Mouse (Mus musculus) limb, embryonic 13.5 days (tissue): ENCODE measurements around the gene Yaf2. TPM values are rescaled to one million over a fixed set of nuclear protein-coding genes. Genes with fewer than 3 reads are reported as not detected.

Experiments used
- ATAC-seq: fragments of 200-750 bp; cut with Nextera tagmentation; 2 replicates; pipeline ENCODE4 v1.8.0; 2017; ENCODE audit warnings: low read depth, moderate number of reproducible peaks, moderate TSS enrichment; ENCODE audit not compliant: low FRiP score
- H3K27ac ChIP-seq: fragments of 300-500 bp; sonication (generic); 2 replicates; pipeline ENCODE4 v1.5.1; 2015; ENCODE audit warnings: inconsistent platforms, mild to moderate bottlenecking, moderate library complexity
- H3K27me3 ChIP-seq: fragments of 300-500 bp; sonication (generic); 2 replicates; pipeline ENCODE4 v1.6.1; 2015; ENCODE audit warnings: mild to moderate bottlenecking, inconsistent platforms
- H3K36me3 ChIP-seq: fragments of 300-500 bp; sonication (generic); 2 replicates; pipeline ENCODE4 v1.6.1; 2015; ENCODE audit warnings: inconsistent platforms, mild to moderate bottlenecking, moderate library complexity
- H3K4me1 ChIP-seq: fragments of 300-500 bp; sonication (generic); 2 replicates; pipeline ENCODE4 v1.6.1; 2015; ENCODE audit warnings: inconsistent platforms
- H3K4me2 ChIP-seq: fragments of 300-500 bp; sonication (generic); replicated peaks from 2 replicates; pipeline ENCODE4 v1.6.1; 2015; ENCODE audit warnings: inconsistent platforms, mild to moderate bottlenecking, moderate library complexity
- H3K4me3 ChIP-seq: fragments of 300-500 bp; sonication (generic); 2 replicates; pipeline ENCODE4 v1.5.1; 2015; ENCODE audit warnings: moderate library complexity, mild to moderate bottlenecking, inconsistent platforms
- H3K9ac ChIP-seq: fragments of 300-500 bp; sonication (generic); 2 replicates; pipeline ENCODE4 v1.6.1; 2015; ENCODE audit warnings: mild to moderate bottlenecking, inconsistent platforms
- H3K9me3 ChIP-seq: fragments of 300-500 bp; sonication (generic); 2 replicates; pipeline ENCODE4 v1.6.1; 2016; ENCODE audit warnings: inconsistent platforms
- WGBS: fragments of 180-500 bp; shearing (Covaris S2); methylation state at CpG from one replicate; pipeline ENCODE4 v1.1.7; 2015; 5-methylcytosine and 5-hydroxymethylcytosine counted together
- polyA plus RNA-seq: library from polyadenylated mRNA; unstranded; fragments of >200 nt; fragmentation: Nextera tagmentation; extraction: Ambion mirVana; gene quantifications from 2 replicates; pipeline ENCODE4 v1.2.1, GENCODE M21; 2015

Gene Yaf2
- polyA plus RNA-seq, 1 experiment from 2014 or later, result 66.4 TPM

- Histone ChIP-seq H3K9me3 (no peaks in the 10 kb centered on the region), H3K27me3 (no peaks in the 10 kb centered on the region), H3K4me1 (peaks cover 19% of the 10 kb centered on the region; the same call in 1 of the 2 replicates), H3K4me3 (no peak overlapping the region), H3K27ac (no peak overlapping the region), H3K4me2 (no peak overlapping the region), H3K9ac (no peak overlapping the region), H3K36me3 (peaks cover 10% of the 10 kb centered on the region)
- no peak for ATAC-seq
- 83% methylated on average over 16 of the region's 16 CpGs for WGBS
These were observed 70.4 kb downstream of the Yaf2 start for GRCm38 (mm10) chr15:93266361-93266760.

- WGBS, result 53% methylated on average over 2 of the region's 2 CpGs
- ATAC-seq, result no peak
These were observed 71.0 kb downstream of the Yaf2 start for GRCm38 (mm10) chr15:93265728-93266127.

GRCm38 (mm10) chr15:93265231-93265630 is 71.5 kb downstream of the Yaf2 start:
- Histone ChIP-seq H3K4me3 (no peak overlapping the region), H3K27me3 (no peaks in the 10 kb centered on the region), H3K27ac (no peak overlapping the region), H3K9ac (no peak overlapping the region), H3K4me2 (no peak overlapping the region), H3K4me1 (peaks cover 9% of the 10 kb centered on the region; the same call in 1 of the 2 replicates), H3K9me3 (no peaks in the 10 kb centered on the region), H3K36me3 (peaks cover 16% of the 10 kb centered on the region)
- ATAC-seq, result no peak
- WGBS, result 71% methylated on average over 3 of the region's 3 CpGs

More at GRCm38 (mm10) chr15:93265728-93266127, 71.0 kb downstream of the Yaf2 start:
- H3K27ac ChIP-seq, result no peak overlapping the region
- H3K4me1 ChIP-seq, result peaks cover 14% of the 10 kb centered on the region; the same call in 1 of the 2 replicates
- no peaks in the 10 kb centered on the region for H3K9me3 ChIP-seq
- no peak overlapping the region for H3K9ac ChIP-seq
- H3K27me3 ChIP-seq, result no peaks in the 10 kb centered on the region
- H3K4me2 ChIP-seq, result no peak overlapping the region
- peaks cover 15% of the 10 kb centered on the region for H3K36me3 ChIP-seq
- no peak overlapping the region for H3K4me3 ChIP-seq

GRCm38 (mm10) chr15:93264221-93264620 is 72.5 kb downstream of the Yaf2 start:
- Histone ChIP-seq H3K4me3 (no peak overlapping the region), H3K36me3 (peaks cover 13% of the 10 kb centered on the region), H3K9me3 (no peaks in the 10 kb centered on the region), H3K4me2 (no peak overlapping the region), H3K27me3 (no peaks in the 10 kb centered on the region), H3K27ac (no peak overlapping the region), H3K4me1 (peaks cover 6% of the 10 kb centered on the region; the same call in 1 of the 2 replicates), H3K9ac (no peak overlapping the region)
- ATAC-seq, result no peak
- WGBS, result 93% methylated on average over 3 of the region's 3 CpGs

- 89% methylated on average over 7 of the region's 7 CpGs for WGBS
- no peaks in the 10 kb centered on the region for H3K9me3 ChIP-seq
- H3K27me3 ChIP-seq, result no peaks in the 10 kb centered on the region
- peaks cover 17% of the 10 kb centered on the region for H3K36me3 ChIP-seq
- no peak overlapping the region for H3K4me2 ChIP-seq
- no peak overlapping the region for H3K27ac ChIP-seq
- ATAC-seq, result no peak
- H3K4me1 ChIP-seq, result peaks cover 6% of the 10 kb centered on the region; the same call in 1 of the 2 replicates
- H3K4me3 ChIP-seq, result no peak overlapping the region
- H3K9ac ChIP-seq, result no peak overlapping the region
These were observed 73.2 kb downstream of the Yaf2 start for GRCm38 (mm10) chr15:93263566-93263965.

- no peak overlapping the region for H3K4me3 ChIP-seq
- no peak overlapping the region for H3K27ac ChIP-seq
- ATAC-seq, result no peak
- H3K9ac ChIP-seq, result no peak overlapping the region
- WGBS, result 59% methylated on average over 5 of the region's 5 CpGs
- H3K9me3 ChIP-seq, result no peaks in the 10 kb centered on the region
- no peak overlapping the region for H3K4me2 ChIP-seq
- peaks cover 6% of the 10 kb centered on the region; the same call in 1 of the 2 replicates for H3K4me1 ChIP-seq
- no peaks in the 10 kb centered on the region for H3K27me3 ChIP-seq
- H3K36me3 ChIP-seq, result peaks cover 24% of the 10 kb centered on the region
These were observed 73.9 kb downstream of the Yaf2 start for GRCm38 (mm10) chr15:93262818-93263217.

GRCm38 (mm10) chr15:93262274-93262673 is 74.5 kb downstream of the Yaf2 start:
- Histone ChIP-seq H3K9me3 (no peaks in the 10 kb centered on the region), H3K27ac (no peak overlapping the region), H3K4me2 (no peak overlapping the region), H3K27me3 (no peaks in the 10 kb centered on the region), H3K9ac (no peak overlapping the region), H3K4me1 (peaks cover 6% of the 10 kb centered on the region; the same call in 1 of the 2 replicates), H3K4me3 (no peak overlapping the region), H3K36me3 (peaks cover 30% of the 10 kb centered on the region)
- 87% methylated on average over 5 of the region's 5 CpGs for WGBS
- ATAC-seq, result no peak

- 71% methylated on average over 8 of the region's 8 CpGs for WGBS
- Histone ChIP-seq H3K4me3 (no peak overlapping the region), H3K27me3 (no peaks in the 10 kb centered on the region), H3K9ac (no peak overlapping the region), H3K9me3 (no peaks in the 10 kb centered on the region), H3K4me1 (peaks cover 13% of the 10 kb centered on the region; the same call in 1 of the 2 replicates), H3K4me2 (no peak overlapping the region), H3K36me3 (peaks cover 46% of the 10 kb centered on the region), H3K27ac (no peak overlapping the region)
- ATAC-seq, result no peak
These were observed 76.8 kb downstream of the Yaf2 start for GRCm38 (mm10) chr15:93259933-93260332.

- Histone ChIP-seq H3K4me1 (peaks cover 11% of the 10 kb centered on the region), H3K4me3 (no peak overlapping the region), H3K4me2 (no peak overlapping the region), H3K27me3 (no peaks in the 10 kb centered on the region), H3K9me3 (no peaks in the 10 kb centered on the region), H3K9ac (no peak overlapping the region), H3K36me3 (peaks cover 64% of the 10 kb centered on the region), H3K27ac (no peak overlapping the region)
- no peak for ATAC-seq
- WGBS, result 34% methylated on average over 10 of the region's 10 CpGs
These were observed 81.4 kb downstream of the Yaf2 start for GRCm38 (mm10) chr15:93255295-93255694.

GRCm38 (mm10) chr15:93253172-93253571 is 83.6 kb downstream of the Yaf2 start:
- 86% methylated on average over 8 of the region's 8 CpGs for WGBS
- Histone ChIP-seq H3K4me1 (peaks cover 11% of the 10 kb centered on the region), H3K27ac (no peak overlapping the region), H3K4me2 (no peak overlapping the region), H3K9ac (no peak overlapping the region), H3K9me3 (no peaks in the 10 kb centered on the region), H3K4me3 (no peak overlapping the region), H3K36me3 (peaks cover 66% of the 10 kb centered on the region), H3K27me3 (no peaks in the 10 kb centered on the region)
- ATAC-seq, result no peak

- no peak overlapping the region for H3K4me2 ChIP-seq
- H3K4me3 ChIP-seq, result no peak overlapping the region
- no peaks in the 10 kb centered on the region for H3K9me3 ChIP-seq
- H3K4me1 ChIP-seq, result peaks cover 11% of the 10 kb centered on the region
- no peak overlapping the region for H3K27ac ChIP-seq
- peaks cover 66% of the 10 kb centered on the region for H3K36me3 ChIP-seq
- H3K9ac ChIP-seq, result no peak overlapping the region
- 88% methylated on average over 6 of the region's 6 CpGs for WGBS
- H3K27me3 ChIP-seq, result no peaks in the 10 kb centered on the region
- ATAC-seq, result no peak
These were observed 84.3 kb downstream of the Yaf2 start for GRCm38 (mm10) chr15:93252396-93252795.

GRCm38 (mm10) chr15:93251553-93252250 is 85.0 kb downstream of the Yaf2 start:
- no peaks in the 10 kb centered on the region for H3K9me3 ChIP-seq
- H3K4me1 ChIP-seq, result peaks cover 11% of the 10 kb centered on the region
- no peak overlapping the region for H3K27ac ChIP-seq
- 61% methylated on average over 13 of the region's 13 CpGs for WGBS
- no peaks in the 10 kb centered on the region for H3K27me3 ChIP-seq
- no peak for ATAC-seq
- H3K4me2 ChIP-seq, result no peak overlapping the region
- H3K4me3 ChIP-seq, result no peak overlapping the region
- H3K36me3 ChIP-seq, result peaks cover 66% of the 10 kb centered on the region
- H3K9ac ChIP-seq, result no peak overlapping the region

GRCm38 (mm10) chr15:93243202-93243601 is 93.5 kb downstream of the Yaf2 start:
- Histone ChIP-seq H3K9me3 (0 out of 2 replicates have a peak, but pooled peaks cover 6% of the 10 kb centered on the region), H3K4me1 (peaks cover 7% of the 10 kb centered on the region), H3K9ac (no peak overlapping the region), H3K36me3 (peaks cover 76% of the 10 kb centered on the region), H3K4me2 (no peak overlapping the region), H3K27ac (no peak overlapping the region), H3K27me3 (no peaks in the 10 kb centered on the region), H3K4me3 (no peak overlapping the region)
- ATAC-seq, result peak; percentile 66; the same call in 1 of the 2 replicates
- WGBS, result 44% methylated on average over 10 of the region's 10 CpGs
